Mouse (Mus musculus) brown adipose tissue, adult 24 weeks (tissue): ENCODE results near the gene Lsm2. TPM values are rescaled to one million over a fixed set of nuclear protein-coding genes. Genes with fewer than 3 reads are reported as not detected.
A peak's percentile ranks its signal among the peaks of the same experiment; 100 is the strongest.
"Not testable (repeated sequence)": the region's sequence is repeated elsewhere in the genome, so short reads cannot be mapped to it uniquely, and the experiment has no call there.

ENCODE experiments used
- H3K27ac ChIP-seq: fragments of 200-500 bp; replicated peaks from 2 replicates; pipeline ENCODE4 v1.5.1; 2012; ENCODE audit warnings: low read depth, mild to moderate bottlenecking, low read length
- H3K4me1 ChIP-seq: fragments of 200-500 bp; 2 replicates; pipeline ENCODE4 v1.6.1; 2012; ENCODE audit warnings: low read length, mixed read lengths; ENCODE audit not compliant: control insufficient read depth, insufficient read depth, insufficient read length
- H3K4me3 ChIP-seq: fragments of 200-500 bp; 2 replicates; pipeline ENCODE4 v1.5.1; 2012; ENCODE audit warnings: low read depth, mild to moderate bottlenecking, low read length, moderate library complexity; ENCODE audit not compliant: insufficient read depth
- polyA plus RNA-seq: library from polyadenylated mRNA; stranded (reverse); fragments of >200 nt; gene quantifications from 2 replicates; pipeline ENCODE4 v1.2.4, GENCODE M21; 2012; ENCODE audit not compliant: missing spikeins, insufficient read depth, insufficient read length

The Lsm2 gene
- polyA plus RNA-seq = 22.4 and 29.8 TPM in 2 replicates

DNA sequence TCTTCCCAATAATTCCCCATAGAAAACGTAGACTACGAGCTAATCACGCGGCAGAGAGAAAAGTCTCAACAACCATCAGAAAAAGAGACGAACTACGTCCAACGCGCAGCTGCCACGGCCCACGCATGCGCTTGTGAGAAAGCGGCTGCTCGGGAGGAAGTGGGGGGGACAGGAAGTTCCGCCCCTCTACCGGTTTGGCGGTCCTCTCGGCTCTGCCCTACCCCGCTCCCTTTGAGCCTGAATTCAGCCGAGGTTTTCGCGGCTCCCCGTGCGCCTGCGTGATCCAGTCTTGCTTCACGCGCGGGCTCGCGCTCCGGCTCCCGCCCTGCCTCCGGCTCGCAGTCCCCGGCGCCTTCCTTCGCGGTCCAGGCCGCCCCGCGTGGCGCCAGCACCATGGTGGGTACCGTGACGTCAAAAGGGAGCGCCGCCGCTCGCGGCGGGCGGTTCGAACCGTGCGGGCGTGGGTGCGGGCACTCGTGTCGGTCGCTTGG lies at the start of gene Lsm2:
TSS of gene Lsm2 (plus strand) at position 173 of the 491 bp plus-strand sequence.
- H3K4me1 ChIP-seq = no peaks in the 10 kb centered on the region
- H3K4me3 ChIP-seq = peak within 1 kb of the TSS; percentile 96
- peak within 1 kb of the TSS; percentile 99 for H3K27ac ChIP-seq

DNA sequence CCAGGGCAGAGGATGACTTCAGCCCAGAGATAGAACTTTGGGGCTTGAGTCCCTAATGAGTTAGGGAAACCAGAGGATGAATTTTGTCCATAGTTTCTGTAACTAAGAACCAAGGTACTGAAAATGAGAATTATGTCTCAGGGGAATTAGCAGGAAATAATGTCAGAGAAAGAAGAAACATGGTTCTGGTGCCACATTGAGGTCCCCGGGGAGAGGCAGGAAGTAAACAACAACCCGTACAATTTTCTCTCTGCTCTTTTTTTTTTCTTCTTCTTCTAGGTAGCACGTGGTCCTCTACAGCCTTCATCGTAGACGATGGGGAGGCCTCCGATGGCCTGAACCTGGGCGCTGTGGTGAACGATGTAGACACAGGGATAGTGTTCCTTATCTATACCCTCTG lies 49.4 kb upstream of the Lsm2 start:
- peaks cover 8% of the 10 kb centered on the region for H3K4me1 ChIP-seq
- peak overlapping the region; percentile 76 for H3K27ac ChIP-seq
- peak overlapping the region; percentile 93 for H3K4me3 ChIP-seq

DNA sequence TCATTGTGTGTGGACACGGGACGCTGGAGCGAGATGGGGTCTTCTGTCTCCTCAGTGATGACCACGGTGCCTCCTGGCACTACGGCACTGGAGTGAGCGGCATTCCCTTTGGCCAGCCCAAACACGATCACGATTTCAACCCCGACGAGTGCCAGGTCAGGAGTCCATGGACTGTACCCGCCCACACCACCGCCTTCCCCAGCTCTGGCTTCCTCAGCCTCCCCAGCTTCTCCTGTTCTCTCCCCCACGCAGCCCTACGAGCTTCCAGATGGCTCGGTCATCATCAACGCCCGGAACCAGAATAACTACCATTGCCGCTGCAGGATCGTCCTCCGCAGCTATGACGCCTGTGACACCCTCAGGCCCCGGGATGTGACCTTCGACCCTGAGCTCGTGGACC lies 47.6 kb upstream of the Lsm2 start:
- Histone ChIP-seq H3K27ac (peak overlapping the region; percentile 74), H3K4me3 (peak overlapping the region; percentile 44), H3K4me1 (peaks cover 8% of the 10 kb centered on the region)

DNA sequence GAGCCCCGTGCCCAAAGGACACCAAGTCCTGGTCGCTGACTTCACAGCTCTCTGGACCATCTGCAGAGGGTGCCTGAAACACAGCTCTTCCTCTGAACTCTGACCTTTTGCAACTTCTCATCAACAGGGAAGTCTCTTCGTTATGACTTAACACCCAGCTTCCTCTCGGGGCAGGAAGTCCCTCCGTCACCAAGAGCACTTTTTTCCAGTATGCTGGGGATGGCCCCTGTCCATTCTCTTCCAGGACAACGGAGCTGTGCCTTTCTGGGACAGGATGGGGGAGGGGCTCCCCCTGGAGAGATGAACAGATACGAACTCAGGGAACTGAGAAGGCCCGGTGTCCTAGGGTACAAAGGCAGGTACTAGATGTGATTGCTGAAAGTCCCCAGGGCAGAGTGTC lies 46.8 kb upstream of the Lsm2 start:
- peaks cover 8% of the 10 kb centered on the region for H3K4me1 ChIP-seq
- H3K4me3 ChIP-seq = peak overlapping the region; percentile 44
- peak overlapping the region; percentile 74 for H3K27ac ChIP-seq

DNA sequence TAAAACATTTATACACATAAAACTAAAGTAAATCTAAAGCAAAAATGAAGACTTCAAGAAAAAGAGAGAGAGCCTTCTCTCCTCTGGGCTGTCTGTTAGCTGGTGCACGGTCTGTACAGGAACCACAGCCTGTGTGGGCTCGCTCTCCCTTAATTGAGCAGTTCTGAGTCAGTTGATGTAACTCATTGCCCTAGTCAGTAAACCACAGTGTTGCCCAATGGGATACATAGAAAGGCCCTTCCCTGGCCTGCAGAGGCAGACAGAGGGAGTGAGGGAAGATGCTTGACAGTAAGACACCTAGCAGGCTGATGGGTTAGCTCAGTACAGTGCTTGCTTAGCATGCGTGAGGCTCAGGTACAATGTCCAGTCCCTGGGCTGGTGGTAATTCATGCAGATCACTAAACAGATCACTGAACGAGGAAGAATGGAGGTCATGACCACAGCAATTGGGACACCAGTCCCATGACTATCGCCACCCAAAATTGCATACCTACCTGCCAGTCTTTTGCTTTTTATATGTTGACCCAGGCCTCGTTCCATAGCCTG lies 43.6 kb upstream of the Lsm2 start:
- H3K27ac ChIP-seq = no peak overlapping the region
- H3K4me3 ChIP-seq = no peak overlapping the region
- peaks cover 3% of the 10 kb centered on the region for H3K4me1 ChIP-seq

DNA sequence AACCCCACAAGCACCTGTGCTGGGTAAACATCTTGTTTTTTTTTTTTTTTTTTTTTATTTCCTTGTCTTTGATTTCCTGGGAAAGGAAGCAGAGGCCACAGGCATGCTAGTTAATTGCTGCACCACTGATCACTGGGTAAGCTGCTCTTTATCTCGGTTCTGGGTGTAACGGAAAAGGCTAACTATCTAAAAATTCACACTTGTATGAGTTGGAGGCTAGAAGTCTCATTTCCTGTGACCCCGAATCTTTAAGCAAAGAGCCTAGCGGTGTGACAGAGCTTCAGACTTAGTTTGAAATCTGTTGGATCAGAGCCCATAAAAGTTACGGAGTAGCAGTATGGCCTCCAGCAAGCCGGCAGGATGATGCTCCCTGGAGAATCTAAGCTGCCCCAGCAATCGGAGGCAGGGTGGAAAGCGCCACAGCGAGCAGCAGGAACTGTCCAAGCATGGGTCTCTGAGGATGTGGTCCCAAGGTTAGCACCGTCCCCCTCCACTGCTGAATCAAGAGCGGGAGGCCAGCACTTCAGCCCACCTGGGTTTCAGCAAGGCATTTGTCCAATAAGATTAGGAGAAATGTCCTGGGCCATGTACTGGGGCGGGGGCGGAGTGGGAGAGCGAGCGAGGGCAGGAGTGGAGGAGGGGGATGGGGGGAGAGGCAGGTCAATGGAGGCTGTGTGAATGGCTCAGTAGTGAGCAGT lies 40.2 kb upstream of the Lsm2 start:
- peak overlapping the region; percentile 92 for H3K27ac ChIP-seq
- peaks cover 3% of the 10 kb centered on the region for H3K4me1 ChIP-seq
- H3K4me3 ChIP-seq = peak overlapping the region; percentile 56

DNA sequence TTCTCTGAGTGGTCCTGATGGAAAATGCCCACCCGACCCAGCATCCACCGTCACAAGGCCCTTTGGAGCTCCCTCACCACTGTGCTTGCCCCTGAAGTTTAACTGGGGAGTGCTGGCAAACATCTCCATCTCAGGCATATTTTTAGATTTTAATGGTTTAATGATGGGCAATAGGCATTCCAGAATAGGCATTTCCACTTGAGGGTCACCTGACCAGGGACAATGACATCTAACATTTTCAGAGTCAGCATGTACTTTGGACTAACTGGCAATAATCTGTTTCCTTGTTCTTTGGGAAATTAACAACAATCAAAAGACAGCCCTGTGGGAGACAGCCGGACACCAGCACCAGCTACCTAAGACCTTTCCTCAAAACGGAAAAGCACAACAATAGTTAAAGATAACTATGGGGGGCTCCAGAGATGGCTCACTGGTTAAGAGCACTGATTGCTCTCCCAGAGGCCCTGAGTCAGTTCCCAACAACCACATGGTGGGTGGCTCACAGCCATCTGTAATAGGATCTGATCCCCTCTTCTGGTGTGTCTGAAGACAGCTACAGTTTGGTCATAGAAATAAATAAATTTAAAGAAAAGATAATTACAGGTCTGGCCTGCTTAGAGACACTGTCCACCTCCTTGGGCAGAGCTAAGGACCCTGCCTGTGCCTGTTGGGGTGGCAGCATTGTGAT lies 38.4 kb upstream of the Lsm2 start:
- Histone ChIP-seq H3K27ac (peak overlapping the region; percentile 85), H3K4me3 (no peak overlapping the region), H3K4me1 (peaks cover 3% of the 10 kb centered on the region)

DNA sequence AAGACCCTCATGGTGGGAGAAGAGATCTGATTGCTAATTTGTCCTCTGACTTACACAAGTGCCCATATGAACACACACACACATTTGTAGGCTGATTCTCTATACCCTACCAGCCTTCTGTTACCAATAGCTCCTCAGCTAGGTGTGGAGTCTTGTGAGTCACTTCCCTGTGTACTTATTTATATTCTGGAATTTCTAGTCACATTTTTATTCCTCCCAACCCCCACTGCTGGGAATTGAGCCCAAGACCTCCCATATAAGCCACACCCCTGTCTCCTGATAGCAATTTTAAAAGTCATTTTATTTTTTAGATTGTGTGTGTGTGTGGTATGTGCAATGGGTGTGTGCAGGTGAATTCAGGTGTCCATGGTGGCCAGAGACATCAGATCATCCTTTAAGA lies 37.3 kb upstream of the Lsm2 start:
- Histone ChIP-seq H3K4me1 (peaks cover 3% of the 10 kb centered on the region), H3K4me3 (no peak overlapping the region), H3K27ac (peak overlapping the region; percentile 36; the same call in 1 of the 2 replicates)

DNA sequence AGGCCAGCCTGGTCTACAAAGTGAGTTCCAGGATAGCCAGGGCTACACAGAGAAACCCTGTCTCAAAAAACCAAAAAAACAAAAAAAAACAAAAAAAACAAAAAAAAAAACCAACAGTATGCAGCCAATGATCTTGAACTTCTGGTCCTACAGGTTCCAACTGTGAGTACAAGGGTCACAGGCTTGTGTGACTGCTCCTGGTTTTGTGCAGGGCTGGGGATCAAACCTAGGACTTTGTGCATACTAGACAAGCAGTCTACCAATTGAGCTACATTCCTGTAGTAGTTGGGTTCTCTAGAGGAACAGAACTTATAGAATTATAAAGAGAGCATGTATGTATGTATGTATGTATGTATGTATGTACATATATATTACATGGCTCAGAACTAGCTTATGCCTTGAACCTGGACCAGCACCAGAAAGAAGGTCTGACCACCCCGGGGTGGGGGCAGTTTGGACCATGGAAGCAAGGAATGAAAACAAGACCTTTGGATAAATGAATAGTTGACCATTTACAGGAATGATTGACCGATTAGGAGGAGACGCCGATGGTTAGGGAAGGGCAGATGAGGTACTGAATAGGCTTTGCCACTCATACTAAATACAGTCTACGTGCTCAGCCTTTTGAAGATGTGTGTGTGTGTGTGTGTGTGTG lies 35.0 kb upstream of the Lsm2 start:
- peaks cover 3% of the 10 kb centered on the region for H3K4me1 ChIP-seq
- no peak overlapping the region for H3K27ac ChIP-seq
- no peak overlapping the region for H3K4me3 ChIP-seq

DNA sequence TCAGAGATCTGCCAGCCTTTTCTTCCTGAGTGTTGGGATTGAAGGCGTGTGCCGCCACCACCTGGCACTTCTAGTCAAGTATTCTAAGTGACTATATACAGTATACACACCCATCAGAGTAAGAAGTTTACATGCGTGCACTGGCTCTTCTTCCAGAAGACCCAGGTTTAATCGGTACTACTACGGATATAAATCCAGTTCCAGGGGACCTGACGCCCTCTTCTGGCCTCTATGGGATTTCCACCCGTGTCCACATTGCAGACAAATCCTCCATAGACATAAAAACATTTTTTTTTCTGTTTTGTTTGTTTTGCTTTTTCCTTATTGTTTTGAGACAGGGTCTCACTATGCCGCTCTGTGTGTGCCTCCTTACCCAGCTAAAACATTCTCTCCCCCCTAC lies 34.1 kb upstream of the Lsm2 start:
- no peak overlapping the region for H3K27ac ChIP-seq
- no peak overlapping the region for H3K4me3 ChIP-seq
- H3K4me1 ChIP-seq = peaks cover 3% of the 10 kb centered on the region; the same call in 1 of the 2 replicates

DNA sequence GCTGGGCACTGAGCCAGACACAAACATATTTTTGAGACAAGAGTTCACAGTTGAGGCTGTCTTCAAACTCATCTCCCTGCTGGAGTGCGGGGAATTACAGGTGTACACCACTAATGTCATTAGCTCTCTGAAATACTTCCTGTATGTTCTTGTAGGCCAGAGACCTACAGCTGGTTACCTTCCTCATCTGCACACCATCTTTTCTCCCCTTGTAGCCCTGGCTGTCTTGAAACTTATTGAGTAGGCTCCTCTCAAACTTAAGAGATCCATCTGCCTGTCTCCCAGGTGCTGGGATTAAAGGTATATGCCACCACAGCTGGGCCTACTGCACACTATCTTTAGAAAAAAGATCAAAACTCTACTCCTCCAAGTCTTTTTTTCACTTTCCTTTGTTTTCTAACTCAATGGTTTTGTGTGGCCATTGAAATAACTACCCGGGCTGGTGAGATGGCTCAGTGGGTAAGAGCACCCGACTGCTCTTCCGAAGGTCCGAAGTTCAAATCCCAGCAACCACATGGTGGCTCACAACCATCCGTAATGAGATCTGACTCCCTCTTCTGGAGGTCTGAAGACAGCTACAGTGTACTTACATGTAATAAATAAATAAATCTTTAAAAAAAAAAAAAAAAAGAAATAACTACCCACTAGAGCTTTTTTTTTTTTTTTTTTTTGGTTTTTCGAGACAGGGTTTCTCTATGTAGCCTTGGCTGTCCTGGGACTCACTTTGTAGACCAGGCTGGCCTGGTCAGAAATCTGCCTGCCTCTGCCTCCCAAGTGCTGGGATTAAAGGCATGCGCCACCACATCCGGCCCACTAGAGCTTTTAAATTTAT lies 32.7 kb upstream of the Lsm2 start:
- not testable (repeated sequence) for H3K27ac ChIP-seq, H3K4me3 ChIP-seq, H3K4me1 ChIP-seq

DNA sequence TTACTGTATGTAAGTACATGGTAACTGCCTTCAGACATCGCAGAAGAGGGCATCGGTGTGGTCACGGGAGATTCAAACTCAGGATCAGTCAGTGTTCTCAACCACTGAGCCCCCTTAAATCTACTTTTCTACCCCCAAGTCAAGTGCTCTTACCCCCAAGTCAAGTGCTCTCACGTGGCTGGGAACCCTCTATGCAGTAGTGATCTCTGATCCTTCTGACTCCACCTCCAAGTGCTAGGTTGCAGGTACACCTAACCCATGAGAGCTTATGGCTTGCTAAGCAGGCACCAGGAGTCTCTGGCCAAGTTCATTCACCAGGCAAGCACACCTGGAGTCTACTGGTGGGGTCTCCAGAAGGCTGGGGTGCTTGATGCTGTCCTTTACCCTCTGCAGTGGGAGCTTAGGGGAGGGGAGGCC lies 32.1 kb upstream of the Lsm2 start:
- Histone ChIP-seq H3K27ac (no peak overlapping the region), H3K4me1 (no peaks in the 10 kb centered on the region), H3K4me3 (no peak overlapping the region)

DNA sequence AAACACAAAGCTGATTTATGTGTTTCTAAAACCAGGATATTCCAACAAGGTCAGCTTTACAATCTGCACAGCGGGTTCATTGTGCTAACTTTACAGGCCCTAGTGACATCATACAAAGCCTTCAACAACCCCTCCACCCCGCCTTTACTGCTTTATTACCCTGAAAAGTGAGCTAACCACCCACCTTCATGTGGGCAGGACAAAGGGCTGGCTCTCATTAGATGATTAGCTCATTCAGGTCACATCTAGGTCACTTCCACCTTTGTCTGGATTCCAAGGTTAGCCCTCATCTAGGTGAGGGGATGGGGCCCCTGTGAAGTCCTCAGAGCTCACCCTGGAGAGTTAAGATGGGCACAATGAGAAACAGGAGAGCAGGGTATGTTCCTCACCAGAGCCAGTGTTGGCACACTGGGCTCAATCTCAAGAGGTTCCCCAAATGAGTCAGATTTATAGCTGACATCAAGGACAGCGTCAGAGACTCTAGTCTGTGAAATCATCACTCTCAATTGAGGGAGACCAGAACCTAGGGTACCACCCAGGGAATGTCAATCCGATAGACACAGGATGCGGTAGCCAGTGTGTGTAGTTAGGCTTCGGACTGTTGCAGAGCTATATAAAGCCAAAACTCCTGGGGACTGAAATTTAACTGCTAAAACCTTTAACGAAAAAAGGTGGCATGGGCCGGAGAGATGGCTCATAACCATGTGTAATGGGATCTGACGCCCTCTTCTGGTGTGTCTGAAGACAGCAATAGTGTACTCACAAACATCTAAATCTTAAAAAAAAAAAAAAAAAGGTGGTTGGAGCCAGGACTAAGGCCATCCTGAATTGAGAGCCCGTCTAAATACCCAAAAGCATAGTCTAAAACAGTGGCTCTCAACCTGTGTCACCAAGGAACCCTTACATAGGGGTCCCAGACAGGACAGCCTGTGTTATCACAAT lies 30.9 kb upstream of the Lsm2 start:
- Histone ChIP-seq H3K4me3 (peak overlapping the region; percentile 98), H3K27ac (no peak overlapping the region), H3K4me1 (no peaks in the 10 kb centered on the region)
